Comparison of ENCODE assay signal across 8 mouse cellular contexts in genomic region chr9:108080168-108080567, GRCm38 (mm10). TPM values are rescaled to one million over a fixed set of nuclear protein-coding genes. Genes with fewer than 3 reads are reported as not detected.
A peak's percentile ranks its signal among the peaks of the same experiment; 100 is the strongest.
DNase-seq lines count a peak whose midpoint lies in the region; ATAC-seq and TF ChIP-seq lines count a peak whose summit lies in the region.

Mst1 (plus strand) TSS chr9:108080436.

- TF ChIP-seq CTCF in gastrocnemius, adult 2 months (IDR thresholded peaks at IDR 0.05), result no peak
- TF ChIP-seq CTCF in E14TG2a.4 (conservative IDR thresholded peaks at IDR 0.05; ENCODE audit: low read length), result no peak

- H3K27ac ChIP-seq in gastrocnemius, adult 2 months, result peak within 1 kb of the TSS; percentile 97
- no peak within 1 kb of the TSS for H3K27ac ChIP-seq in forebrain, embryonic 14.5 days (ENCODE audit: low read depth, low read length)
- peak within 1 kb of the TSS; percentile 100 for H3K27ac ChIP-seq in liver, embryonic 16.5 days (ENCODE audit: low read length)

- intact Hi-C loops in gastrocnemius, adult 2 months (cut with DNase I), result no loop called here

- H3K9me3 ChIP-seq in E14TG2a.4 (ENCODE audit: low read length), result no peaks in the 10 kb centered on the region
- no peaks in the 10 kb centered on the region for H3K9me3 ChIP-seq in forebrain, embryonic 14.5 days (replicated peaks; ENCODE audit: control insufficient read depth, low read length)
- no peaks in the 10 kb centered on the region for H3K9me3 ChIP-seq in liver, embryonic 16.5 days (replicated peaks; ENCODE audit: control insufficient read depth, low read length)

- ATAC-seq in forebrain, embryonic 14.5 days, result no peak
- ATAC-seq in liver, embryonic 16.5 days (ENCODE audit: low read depth), result peak; percentile 85

- peak within 1 kb of the TSS; percentile 98 for H3K9ac ChIP-seq in forebrain, embryonic 14.5 days (ENCODE audit: low read length)
- H3K9ac ChIP-seq in liver, embryonic 16.5 days (ENCODE audit: low read depth, low read length), result peak within 1 kb of the TSS; percentile 100

- DNase-seq in gastrocnemius, adult 2 months, result no peak
- no peak for DNase-seq in gastrocnemius, postnatal 25 days
- no peak for DNase-seq in forebrain, embryonic 14.5 days (ENCODE audit: low spot score)
- no peak for DNase-seq in frontal cortex, postnatal 36 days (ENCODE audit: low spot score in 2 of 2)
- no peak for DNase-seq in urinary bladder, postnatal 14 days (ENCODE audit: low spot score)
- DNase-seq in retina, postnatal 1 day, result no peak

- H3K4me1 ChIP-seq in E14TG2a.4 (replicated peaks; ENCODE audit: low read depth, low read length), result peaks cover 53% of the 10 kb centered on the region
- H3K4me1 ChIP-seq in forebrain, embryonic 14.5 days (ENCODE audit: control insufficient read depth, insufficient read depth, low read length), result peaks cover 5% of the 10 kb centered on the region; the same call in 1 of the 2 replicates
- H3K4me1 ChIP-seq in liver, embryonic 16.5 days (ENCODE audit: control insufficient read depth, low read depth, low read length), result peaks cover 69% of the 10 kb centered on the region

- 77% methylated on average over 5 of the region's 5 CpGs for WGBS in forebrain, embryonic 14.5 days
- WGBS in liver, embryonic 16.5 days (ENCODE audit: insufficient replicate concordance), result 13% methylated on average over 5 of the region's 5 CpGs

- H3K4me2 ChIP-seq in forebrain, embryonic 14.5 days (ENCODE audit: low read length), result peak within 1 kb of the TSS; percentile 88
- H3K4me2 ChIP-seq in liver, embryonic 16.5 days (ENCODE audit: low read depth, low read length), result peak within 1 kb of the TSS; percentile 90

- H3K27me3 ChIP-seq in E14TG2a.4 (ENCODE audit: insufficient read depth, low read length), result peaks cover 36% of the 10 kb centered on the region
- H3K27me3 ChIP-seq in forebrain, embryonic 14.5 days (replicated peaks; ENCODE audit: control insufficient read depth, insufficient read depth, low read length), result peaks cover 20% of the 10 kb centered on the region
- no peaks in the 10 kb centered on the region; the same call in 1 of the 2 replicates for H3K27me3 ChIP-seq in liver, embryonic 16.5 days (ENCODE audit: control insufficient read depth, insufficient read depth, low read depth, low read length)

- H3K36me3 ChIP-seq in E14TG2a.4 (ENCODE audit: insufficient read depth, low read length), result peaks cover 26% of the 10 kb centered on the region
- H3K36me3 ChIP-seq in forebrain, embryonic 14.5 days (ENCODE audit: control insufficient read depth, insufficient read depth, low read length), result peaks cover 16% of the 10 kb centered on the region
- H3K36me3 ChIP-seq in liver, embryonic 16.5 days (ENCODE audit: control insufficient read depth, insufficient read depth), result peaks cover 26% of the 10 kb centered on the region

- peak within 1 kb of the TSS; percentile 99 for H3K4me3 ChIP-seq in gastrocnemius, adult 2 months
- peak within 1 kb of the TSS; percentile 89 for H3K4me3 ChIP-seq in E14TG2a.4 (replicated peaks; ENCODE audit: low read length)
- peak within 1 kb of the TSS; percentile 87 for H3K4me3 ChIP-seq in forebrain, embryonic 14.5 days (ENCODE audit: low read depth, low read length)
- peak within 1 kb of the TSS; percentile 97 for H3K4me3 ChIP-seq in liver, embryonic 16.5 days (ENCODE audit: low read depth, low read length)

RNA-seq across cellular contexts. Expression of gene Mst1, which starts in this region (rescaled TPM):
- not detected for total RNA-seq in gastrocnemius, adult 2 months (2021)
- total RNA-seq in gastrocnemius, postnatal 25 days (2021), result not detected
- not detected in 2 replicates for polyA plus RNA-seq in forebrain, embryonic 14.5 days (2014; fragmentation: Nextera tagmentation; extraction: Ambion mirVana)
- polyA plus RNA-seq in liver, embryonic 16.5 days (2015; fragmentation: Nextera tagmentation; extraction: Ambion mirVana), result 52.5 and 62.0 TPM in 2 replicates

Comparison
In these comparisons a context has a peak if more than half of its experiments do, and no peak if none do; other contexts are left out.
1. RNA of gene Mst1 (polyA plus RNA-seq): 52.5 to 62.0 TPM in liver, embryonic 16.5 days; not detected in forebrain, embryonic 14.5 days; every median in the first group is over 10 times any median in the second.
2. Peak in every context shown above with its lines, with median percentiles within 50 percentile points of each other: H3K4me3 ChIP-seq.